Mouse (Mus musculus): ENCODE data around the gene Tmem216. TPM values are rescaled to one million over a fixed set of nuclear protein-coding genes. Genes with fewer than 3 reads are reported as not detected.
"Not testable (repeated sequence)": the region's sequence is repeated elsewhere in the genome, so short reads cannot be mapped to it uniquely, and the experiment has no call there.

Gene Tmem216
- polyA plus RNA-seq, 1 experiment = 3.7 TPM

DNA sequence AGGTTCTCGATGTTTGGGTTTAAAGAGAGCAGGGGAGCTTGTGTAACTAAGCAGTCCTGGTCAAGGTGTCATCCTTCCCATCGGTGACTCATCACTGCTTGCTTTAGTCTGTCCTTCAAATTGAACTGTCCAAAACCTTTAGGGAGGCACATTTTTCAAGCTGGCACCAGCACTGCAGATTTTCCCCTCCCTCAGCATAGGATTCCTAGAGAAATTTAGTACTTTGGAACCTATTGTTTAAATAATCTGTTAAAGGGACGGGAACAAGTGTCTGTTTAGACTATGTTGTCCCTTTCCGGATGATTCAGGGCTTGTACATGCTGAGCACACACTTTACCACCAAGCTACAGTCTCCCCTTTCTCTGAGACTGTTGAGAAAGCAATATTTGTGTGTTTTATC is 9.2 kb upstream of the Tmem216 start:
- 46% methylated on average over 4 of the region's 4 CpGs for WGBS
- no peak for TF ChIP-seq CTCF (IDR thresholded peaks at IDR 0.05; ENCODE audit: extremely low read depth, insufficient read length, insufficient replicate concordance, low read depth, low read length)
- TF ChIP-seq POLR2A (IDR thresholded peaks at IDR 0.05; ENCODE audit: low read depth, low read length) = no peak
- no peaks in the 10 kb centered on the region for H3K36me3 ChIP-seq (ENCODE audit: control insufficient read depth, insufficient read depth, low read length)
- H3K27ac ChIP-seq (ENCODE audit: insufficient read depth, low read depth, low read length) = no peak overlapping the region
- 0 out of 2 replicates have a peak, but pooled peaks cover 3% of the 10 kb centered on the region for H3K27me3 ChIP-seq (ENCODE audit: control insufficient read depth, insufficient read depth, low read length)
- no peak overlapping the region for H3K4me3 ChIP-seq (ENCODE audit: low read depth, low read length)
- no peaks in the 10 kb centered on the region for H3K4me1 ChIP-seq (ENCODE audit: control insufficient read depth, insufficient read depth, insufficient read length, low read length)

- 75% methylated on average over 6 of the region's 6 CpGs for WGBS
- Histone ChIP-seq H3K4me1 (ENCODE audit: control insufficient read depth, insufficient read depth, insufficient read length, low read length) (no peaks in the 10 kb centered on the region), H3K36me3 (ENCODE audit: control insufficient read depth, insufficient read depth, low read length) (no peaks in the 10 kb centered on the region), H3K27ac (ENCODE audit: insufficient read depth, low read depth, low read length) (no peak overlapping the region), H3K27me3 (ENCODE audit: control insufficient read depth, insufficient read depth, low read length) (0 out of 2 replicates have a peak, but pooled peaks cover 3% of the 10 kb centered on the region), H3K4me3 (ENCODE audit: low read depth, low read length) (no peak overlapping the region)
- no peak for TF ChIP-seq POLR2A (IDR thresholded peaks at IDR 0.05; ENCODE audit: low read depth, low read length)
- no peak for TF ChIP-seq CTCF (IDR thresholded peaks at IDR 0.05; ENCODE audit: extremely low read depth, insufficient read length, insufficient replicate concordance, low read depth, low read length)
Measured at GRCm38 (mm10) chr19:10564278-10564677, 8.2 kb upstream of the Tmem216 start.

DNA sequence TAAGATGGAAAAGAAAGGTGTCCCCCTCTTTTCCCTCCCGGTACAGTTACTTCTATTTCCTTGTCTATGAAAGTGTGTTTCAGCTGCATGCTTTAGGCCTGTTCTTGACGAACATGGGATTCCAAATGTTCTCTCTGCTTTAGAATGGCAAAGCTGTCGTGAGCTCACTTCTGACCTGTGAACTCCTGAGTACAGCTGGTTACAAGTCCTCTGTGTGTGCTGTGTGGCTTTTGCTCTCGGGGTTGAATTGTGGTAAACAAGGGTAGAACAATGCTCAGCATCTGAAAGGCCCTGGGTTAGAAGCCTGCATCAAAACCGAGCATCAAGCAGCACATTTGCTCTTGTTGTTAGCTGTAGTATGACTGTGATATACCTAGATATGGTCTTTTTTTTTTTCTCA is 6.3 kb upstream of the Tmem216 start:
- no peaks in the 10 kb centered on the region for H3K4me1 ChIP-seq (ENCODE audit: control insufficient read depth, insufficient read depth, insufficient read length, low read length)
- H3K27me3 ChIP-seq (ENCODE audit: control insufficient read depth, insufficient read depth, low read length) = 0 out of 2 replicates have a peak, but pooled peaks cover 3% of the 10 kb centered on the region
- no peak overlapping the region for H3K27ac ChIP-seq (ENCODE audit: insufficient read depth, low read depth, low read length)
- no peaks in the 10 kb centered on the region for H3K36me3 ChIP-seq (ENCODE audit: control insufficient read depth, insufficient read depth, low read length)
- H3K4me3 ChIP-seq (ENCODE audit: low read depth, low read length) = no peak overlapping the region
- TF ChIP-seq POLR2A (IDR thresholded peaks at IDR 0.05; ENCODE audit: low read depth, low read length) (no peak), CTCF (IDR thresholded peaks at IDR 0.05; ENCODE audit: extremely low read depth, insufficient read length, insufficient replicate concordance, low read depth, low read length) (no peak)
- 70% methylated on average over 5 of the region's 5 CpGs for WGBS

GRCm38 (mm10) chr19:10561558-10562314 is 5.7 kb upstream of the Tmem216 start:
- no peak for TF ChIP-seq POLR2A (IDR thresholded peaks at IDR 0.05; ENCODE audit: low read depth, low read length)
- TF ChIP-seq CTCF (IDR thresholded peaks at IDR 0.05; ENCODE audit: extremely low read depth, insufficient read length, insufficient replicate concordance, low read depth, low read length) = no peak
- 0 out of 2 replicates have a peak, but pooled peaks cover 3% of the 10 kb centered on the region for H3K27me3 ChIP-seq (ENCODE audit: control insufficient read depth, insufficient read depth, low read length)
- H3K27ac ChIP-seq (ENCODE audit: insufficient read depth, low read depth, low read length) = 0 out of 2 replicates have a peak overlapping the region, but pooled peaks have one; percentile 4
- no peak overlapping the region for H3K4me3 ChIP-seq (ENCODE audit: low read depth, low read length)
- H3K36me3 ChIP-seq (ENCODE audit: control insufficient read depth, insufficient read depth, low read length) = no peaks in the 10 kb centered on the region
- 56% methylated on average over 6 of the region's 6 CpGs for WGBS
- H3K4me1 ChIP-seq (ENCODE audit: control insufficient read depth, insufficient read depth, insufficient read length, low read length) = no peaks in the 10 kb centered on the region

GRCm38 (mm10) chr19:10560108-10560507 is 4.1 kb upstream of the Tmem216 start:
- 51% methylated on average over 5 of the region's 5 CpGs for WGBS
- TF ChIP-seq POLR2A (IDR thresholded peaks at IDR 0.05; ENCODE audit: low read depth, low read length) = no peak
- no peak for TF ChIP-seq CTCF (IDR thresholded peaks at IDR 0.05; ENCODE audit: extremely low read depth, insufficient read length, insufficient replicate concordance, low read depth, low read length)

GRCm38 (mm10) chr19:10557837-10558375 is 1.9 kb upstream of the Tmem216 start:
- not testable (repeated sequence) for H3K4me1 ChIP-seq (ENCODE audit: control insufficient read depth, insufficient read depth, insufficient read length, low read length); H3K27me3 ChIP-seq (ENCODE audit: control insufficient read depth, insufficient read depth, low read length); H3K36me3 ChIP-seq (ENCODE audit: control insufficient read depth, insufficient read depth, low read length); H3K4me3 ChIP-seq (ENCODE audit: low read depth, low read length); H3K27ac ChIP-seq (ENCODE audit: insufficient read depth, low read depth, low read length)
- WGBS = 70% methylated on average over 4 of the region's 4 CpGs

More at GRCm38 (mm10) chr19:10560108-10560507, 4.1 kb upstream of the Tmem216 start:
- H3K4me3 ChIP-seq (ENCODE audit: low read depth, low read length) = no peak overlapping the region
- H3K27ac ChIP-seq (ENCODE audit: insufficient read depth, low read depth, low read length) = no peak overlapping the region
- no peaks in the 10 kb centered on the region for H3K36me3 ChIP-seq (ENCODE audit: control insufficient read depth, insufficient read depth, low read length)
- H3K27me3 ChIP-seq (ENCODE audit: control insufficient read depth, insufficient read depth, low read length) = 0 out of 2 replicates have a peak, but pooled peaks cover 2% of the 10 kb centered on the region
- peaks cover 6% of the 10 kb centered on the region; the same call in 1 of the 2 replicates for H3K4me1 ChIP-seq (ENCODE audit: control insufficient read depth, insufficient read depth, insufficient read length, low read length)

DNA sequence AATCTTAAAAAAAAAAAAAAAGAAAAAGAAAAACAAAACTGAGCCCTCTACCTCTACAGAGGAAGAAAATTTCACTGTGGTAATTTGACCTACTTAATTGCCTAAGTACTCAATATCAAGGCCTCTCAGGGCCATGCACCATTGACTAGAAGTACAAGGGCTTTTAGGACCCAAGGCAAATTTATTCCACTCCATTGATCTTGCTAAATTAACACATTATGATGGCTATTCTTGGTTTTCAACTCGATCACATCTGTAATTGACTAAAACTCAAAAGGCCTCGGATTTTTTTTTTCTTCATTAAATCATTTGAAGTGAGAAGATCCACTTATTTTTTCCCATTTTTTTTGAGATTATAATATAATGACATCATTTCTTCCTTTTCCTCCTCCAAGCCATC is 1.4 kb upstream of the Tmem216 start:
- no peak for TF ChIP-seq CTCF (IDR thresholded peaks at IDR 0.05; ENCODE audit: extremely low read depth, insufficient read length, insufficient replicate concordance, low read depth, low read length)
- no peak for TF ChIP-seq POLR2A (IDR thresholded peaks at IDR 0.05; ENCODE audit: low read depth, low read length)
- peaks cover 6% of the 10 kb centered on the region; the same call in 1 of the 2 replicates for H3K4me1 ChIP-seq (ENCODE audit: control insufficient read depth, insufficient read depth, insufficient read length, low read length)

More for the DNA sequence above, 1.4 kb upstream of the Tmem216 start:
- H3K4me3 ChIP-seq (ENCODE audit: low read depth, low read length) = no peak overlapping the region
- no peaks in the 10 kb centered on the region for H3K27me3 ChIP-seq (ENCODE audit: control insufficient read depth, insufficient read depth, low read length)
- WGBS = 88% methylated on average over 2 of the region's 2 CpGs
- H3K36me3 ChIP-seq (ENCODE audit: control insufficient read depth, insufficient read depth, low read length) = no peaks in the 10 kb centered on the region
- H3K27ac ChIP-seq (ENCODE audit: insufficient read depth, low read depth, low read length) = no peak overlapping the region
